14 mouse cellular contexts compared by ENCODE assay signal in the genomic region with DNA sequence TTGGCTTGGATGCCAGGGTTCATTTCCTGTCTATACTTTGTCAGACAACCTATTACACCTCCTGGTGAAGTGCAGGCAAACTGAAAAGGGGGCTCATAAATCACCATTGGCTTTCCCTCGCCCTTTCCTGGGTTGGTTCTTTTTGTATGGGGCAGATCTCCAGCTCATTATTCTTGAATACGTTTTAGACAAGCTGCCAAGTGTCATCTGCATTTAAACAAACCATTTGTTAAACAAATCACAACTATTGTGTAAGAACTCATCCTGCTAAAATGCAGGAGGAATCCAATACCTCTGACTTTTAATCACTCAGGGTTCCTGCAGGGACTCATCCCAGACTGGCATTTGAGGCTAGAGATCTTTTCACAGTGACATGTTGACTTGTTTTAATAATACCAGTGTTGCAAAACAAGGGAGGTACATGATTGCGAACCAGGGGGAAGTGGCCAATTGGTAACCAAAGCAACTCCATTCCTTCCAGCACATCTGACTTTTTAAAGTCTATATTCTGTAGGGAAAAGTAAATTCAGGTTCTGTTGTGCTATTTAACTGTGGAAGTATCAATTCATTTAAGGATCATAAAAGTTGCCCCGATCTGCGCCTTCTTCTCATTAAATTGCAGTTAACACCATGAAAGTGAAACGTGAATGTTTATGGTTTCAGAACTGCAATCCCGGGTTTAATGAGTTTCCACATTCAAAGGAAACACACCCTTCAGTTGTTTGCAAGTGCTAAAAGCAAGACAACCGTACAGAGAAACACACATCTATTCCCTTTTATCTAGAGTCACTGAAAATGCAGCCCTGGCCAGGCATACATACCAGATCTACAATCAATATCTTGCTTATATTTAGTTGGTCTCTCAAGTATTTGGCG.
DNase-seq lines count a peak whose midpoint lies in the region; ATAC-seq and TF ChIP-seq lines count a peak whose summit lies in the region.
"Had no signal": no experiment of that assay in that cellular context is flagged by ENCODE, and none has a peak within 500 bp of the region (broad histone marks: within the 10 kb centered on the region; RNA-seq: fewer than 3 reads in every experiment).

No protein-coding gene starts in this region.

- WGBS in kidney, postnatal 0 days, result 22% methylated on average over 9 of the region's 9 CpGs
- 25% methylated on average over 9 of the region's 9 CpGs for WGBS in kidney, embryonic 15.5 days
- WGBS in neural tube, embryonic 12.5 days, result 14% methylated on average over 9 of the region's 9 CpGs

- no peak overlapping the region for H3K4me3 ChIP-seq in kidney, postnatal 0 days (replicated peaks; ENCODE audit: low read depth, low read length)
- no peak overlapping the region for H3K4me3 ChIP-seq in kidney, embryonic 15.5 days (replicated peaks)
- no peak overlapping the region for H3K4me3 ChIP-seq in embryonic fibroblast, embryonic 13.5 days (ENCODE audit: insufficient read depth, low read length)
- no peak overlapping the region for H3K4me3 ChIP-seq in neural tube, embryonic 12.5 days
- no peak overlapping the region for H3K4me3 ChIP-seq in left cerebral cortex, adult 2 months
- H3K4me3 ChIP-seq: heart, embryonic 15.5 days; hindbrain, embryonic 13.5 days; liver, embryonic 12.5 days had no signal

- H3K27ac ChIP-seq in kidney, postnatal 0 days, result no peak overlapping the region
- H3K27ac ChIP-seq in kidney, embryonic 15.5 days, result no peak overlapping the region
- peak overlapping the region; percentile 29; the same call in 1 of the 2 replicates for H3K27ac ChIP-seq in embryonic fibroblast, embryonic 13.5 days (ENCODE audit: insufficient read depth, low read length)
- H3K27ac ChIP-seq in neural tube, embryonic 12.5 days, result no peak overlapping the region
- no peak overlapping the region for H3K27ac ChIP-seq in left cerebral cortex, adult 2 months
- H3K27ac ChIP-seq: heart, embryonic 15.5 days; hindbrain, embryonic 13.5 days; liver, embryonic 12.5 days had no signal

- no peak overlapping the region for H3K4me2 ChIP-seq in kidney, postnatal 0 days (ENCODE audit: low read length)
- no peak overlapping the region for H3K4me2 ChIP-seq in kidney, embryonic 15.5 days
- H3K4me2 ChIP-seq in neural tube, embryonic 12.5 days (replicated peaks), result 0 out of 2 replicates have a peak overlapping the region, but pooled peaks have one; percentile 9
- H3K4me2 ChIP-seq: heart, embryonic 15.5 days; hindbrain, embryonic 13.5 days; liver, embryonic 12.5 days had no signal

- H3K36me3 ChIP-seq in kidney, postnatal 0 days (ENCODE audit: insufficient read depth, low read length), result no peaks in the 10 kb centered on the region
- H3K36me3 ChIP-seq in kidney, embryonic 15.5 days, result no peaks in the 10 kb centered on the region
- H3K36me3 ChIP-seq in neural tube, embryonic 12.5 days, result no peaks in the 10 kb centered on the region
- H3K36me3 ChIP-seq: heart, embryonic 15.5 days; hindbrain, embryonic 13.5 days; liver, embryonic 12.5 days had no signal

- no peak overlapping the region for H3K9ac ChIP-seq in kidney, postnatal 0 days (ENCODE audit: low read depth, low read length)
- no peak overlapping the region for H3K9ac ChIP-seq in kidney, embryonic 15.5 days
- no peak overlapping the region for H3K9ac ChIP-seq in neural tube, embryonic 12.5 days
- H3K9ac ChIP-seq: heart, embryonic 15.5 days; hindbrain, embryonic 13.5 days; liver, embryonic 12.5 days had no signal

- no peak for TF ChIP-seq CTCF in kidney, postnatal 0 days (IDR thresholded peaks at IDR 0.05; ENCODE audit: low read depth)
- no peak for TF ChIP-seq CTCF in embryonic fibroblast, embryonic 13.5 days (IDR thresholded peaks at IDR 0.05; ENCODE audit: borderline replicate concordance, insufficient read depth, low read length)
- TF ChIP-seq CTCF in left cerebral cortex, adult 2 months (IDR thresholded peaks at IDR 0.05), result no peak

- H3K27me3 ChIP-seq in kidney, postnatal 0 days (ENCODE audit: insufficient read depth, low read length), result no peaks in the 10 kb centered on the region
- no peaks in the 10 kb centered on the region for H3K27me3 ChIP-seq in kidney, embryonic 15.5 days
- no peaks in the 10 kb centered on the region for H3K27me3 ChIP-seq in neural tube, embryonic 12.5 days (replicated peaks)
- H3K27me3 ChIP-seq: heart, embryonic 15.5 days; liver, embryonic 12.5 days had no signal

- intact Hi-C loops in left cerebral cortex, adult 2 months (cut with DNase I), result no loop called here

- ATAC-seq in kidney, postnatal 0 days (replicated peaks; ENCODE audit: low FRiP score, low read depth), result no peak
- no peak for ATAC-seq in kidney, embryonic 15.5 days (replicated peaks; ENCODE audit: low FRiP score)
- no peak for ATAC-seq in neural tube, embryonic 12.5 days (ENCODE audit: low FRiP score, low read depth)
- no peak for ATAC-seq in activated CD4-positive, CD25-positive, alpha-beta regulatory T cell, adult 4 months
- ATAC-seq: liver, embryonic 12.5 days had no signal

- TF ChIP-seq POLR2A in embryonic fibroblast, embryonic 13.5 days (IDR thresholded peaks at IDR 0.05; ENCODE audit: low read depth, low read length), result no peak

- H3K9me3 ChIP-seq in kidney, postnatal 0 days (replicated peaks; ENCODE audit: low read length), result no peaks in the 10 kb centered on the region
- no peaks in the 10 kb centered on the region for H3K9me3 ChIP-seq in kidney, embryonic 15.5 days (replicated peaks)
- no peaks in the 10 kb centered on the region for H3K9me3 ChIP-seq in neural tube, embryonic 12.5 days
- H3K9me3 ChIP-seq: heart, embryonic 15.5 days; hindbrain, embryonic 13.5 days; liver, embryonic 12.5 days had no signal

- peak; percentile 12 for DNase-seq in kidney, postnatal 0 days (ENCODE audit: low spot score)
- DNase-seq in adipocyte (ENCODE audit: low spot score), result peak; percentile 11
- DNase-seq in left cerebral cortex, adult 2 months (ENCODE audit: extremely low spot score in 1 of 2, low spot score in 2 of 2), result no peak
- no peak for DNase-seq in urinary bladder, postnatal 4 days (ENCODE audit: low spot score in 2 of 2)
- DNase-seq: adrenal gland, postnatal 25 days; cerebellum, adult 9-11 months; kidney, postnatal 10 days had no signal

- H3K4me1 ChIP-seq in kidney, postnatal 0 days (replicated peaks; ENCODE audit: insufficient read depth, low read length), result no peaks in the 10 kb centered on the region; the same call in none of the 2 replicates
- peaks cover 11% of the 10 kb centered on the region for H3K4me1 ChIP-seq in kidney, embryonic 15.5 days
- peaks cover 12% of the 10 kb centered on the region for H3K4me1 ChIP-seq in embryonic fibroblast, embryonic 13.5 days (ENCODE audit: control insufficient read depth, insufficient read depth, low read length)
- peaks cover 20% of the 10 kb centered on the region for H3K4me1 ChIP-seq in neural tube, embryonic 12.5 days
- H3K4me1 ChIP-seq: heart, embryonic 15.5 days; liver, embryonic 12.5 days had no signal

Comparison
In these comparisons a context has a peak if more than half of its experiments do, and no peak if none do; other contexts are left out.
1. DNase-seq: peak in kidney, postnatal 0 days (single experiment) and adipocyte (single experiment); none in left cerebral cortex, adult 2 months (0 of 2) and urinary bladder, postnatal 4 days (0 of 2).